Mouse (Mus musculus) layer of hippocampus, postnatal 10 days (tissue): ENCODE data around the gene Olfr159. TPM values are rescaled to one million over a fixed set of nuclear protein-coding genes. Genes with fewer than 3 reads are reported as not detected.

Experiments used
- DNase-seq, 2 experiments: peaks; one replicate each; pipeline ENCODE4 v3.0.0; 2021; ENCODE audit warnings: low spot score in 2 of 2
- total RNA-seq, 2 experiments: library from RNA; stranded (reverse); gene quantifications; 2 replicates each; pipeline ENCODE4 v1.2.3; 2021

The Olfr159 gene
- total RNA-seq, 2 experiments from 2014 or later = not detected

DNA sequence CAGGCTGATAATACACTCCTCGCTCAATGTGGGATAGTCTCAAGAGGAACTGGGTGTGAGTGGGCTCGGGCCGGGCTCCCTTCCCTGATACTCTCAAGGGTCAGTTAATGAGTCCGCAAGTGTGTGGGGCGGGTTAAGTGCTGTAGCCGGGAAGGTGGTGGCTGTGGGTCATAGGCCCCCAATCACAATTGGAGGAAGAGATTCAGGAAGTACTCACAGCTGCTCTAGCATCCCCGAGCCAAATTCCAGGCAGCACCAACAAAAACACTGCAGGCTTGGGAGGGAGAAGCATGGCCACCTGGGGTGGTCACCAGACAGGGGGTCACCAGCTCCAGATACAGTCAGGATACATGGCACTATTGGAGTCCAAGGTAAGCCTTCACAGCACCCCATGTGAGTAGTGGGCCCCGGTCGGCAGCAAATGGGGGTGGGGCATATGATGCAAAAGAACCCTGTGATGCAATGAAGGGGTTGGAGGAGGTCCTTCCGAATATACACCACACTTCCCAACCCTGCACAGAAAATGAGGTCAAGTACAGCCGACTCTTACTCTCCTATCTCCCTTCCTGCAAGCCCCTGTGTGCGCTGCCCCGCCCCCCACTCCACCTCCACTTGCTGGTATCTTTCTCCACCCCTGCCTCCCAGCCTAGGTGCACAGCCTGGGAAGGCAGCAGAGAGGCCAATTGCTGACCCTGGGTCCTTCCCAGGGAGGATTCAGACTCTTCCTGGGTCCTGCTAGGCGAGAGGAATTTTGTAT, 40.8 kb downstream of the Olfr159 start, which contains the start of gene Spaar:
Spaar (plus strand) TSS at position 241 of the 757 bp plus-strand sequence.
- no peak for DNase-seq

DNA sequence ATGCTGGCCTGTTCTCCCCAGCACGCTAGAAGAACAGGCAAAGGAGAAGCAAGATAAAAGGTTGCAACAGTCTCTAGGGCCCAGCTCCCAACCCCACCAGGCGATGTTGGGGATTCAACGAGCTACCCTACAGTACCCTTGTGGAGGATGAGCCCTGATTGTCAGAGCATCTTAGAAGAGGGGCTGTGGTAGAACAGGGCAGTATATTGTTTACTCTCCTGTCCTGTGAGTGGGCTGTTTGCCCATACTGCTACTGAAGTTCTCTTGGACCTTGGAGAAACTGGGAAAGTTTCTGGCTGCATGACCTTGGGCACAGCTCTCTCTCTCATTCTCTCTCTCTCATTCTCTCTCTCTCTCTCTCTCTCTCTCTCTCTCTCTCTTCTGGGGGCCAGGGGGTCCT, 41.7 kb downstream of the Olfr159 start:
- DNase-seq = no peak

DNA sequence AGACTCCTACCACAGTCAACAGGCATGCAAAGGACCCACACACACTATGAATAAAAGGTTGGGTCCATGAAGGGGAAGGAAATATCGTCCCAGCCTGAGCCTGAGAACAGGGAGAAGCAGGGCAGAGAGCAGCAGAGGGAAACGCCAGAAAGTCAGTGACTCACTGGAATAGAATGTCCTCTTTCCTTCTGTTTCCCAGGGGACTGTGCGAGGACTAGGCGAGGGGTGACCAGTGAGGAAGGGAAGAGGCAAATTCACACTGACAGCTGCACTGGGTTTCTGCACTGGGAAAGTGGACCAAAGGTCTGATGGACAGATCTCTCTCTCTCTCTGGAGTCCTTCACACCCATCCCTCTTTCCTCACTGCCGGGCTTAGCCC, 42.2 kb downstream of the Olfr159 start:
- no peak for DNase-seq

DNA sequence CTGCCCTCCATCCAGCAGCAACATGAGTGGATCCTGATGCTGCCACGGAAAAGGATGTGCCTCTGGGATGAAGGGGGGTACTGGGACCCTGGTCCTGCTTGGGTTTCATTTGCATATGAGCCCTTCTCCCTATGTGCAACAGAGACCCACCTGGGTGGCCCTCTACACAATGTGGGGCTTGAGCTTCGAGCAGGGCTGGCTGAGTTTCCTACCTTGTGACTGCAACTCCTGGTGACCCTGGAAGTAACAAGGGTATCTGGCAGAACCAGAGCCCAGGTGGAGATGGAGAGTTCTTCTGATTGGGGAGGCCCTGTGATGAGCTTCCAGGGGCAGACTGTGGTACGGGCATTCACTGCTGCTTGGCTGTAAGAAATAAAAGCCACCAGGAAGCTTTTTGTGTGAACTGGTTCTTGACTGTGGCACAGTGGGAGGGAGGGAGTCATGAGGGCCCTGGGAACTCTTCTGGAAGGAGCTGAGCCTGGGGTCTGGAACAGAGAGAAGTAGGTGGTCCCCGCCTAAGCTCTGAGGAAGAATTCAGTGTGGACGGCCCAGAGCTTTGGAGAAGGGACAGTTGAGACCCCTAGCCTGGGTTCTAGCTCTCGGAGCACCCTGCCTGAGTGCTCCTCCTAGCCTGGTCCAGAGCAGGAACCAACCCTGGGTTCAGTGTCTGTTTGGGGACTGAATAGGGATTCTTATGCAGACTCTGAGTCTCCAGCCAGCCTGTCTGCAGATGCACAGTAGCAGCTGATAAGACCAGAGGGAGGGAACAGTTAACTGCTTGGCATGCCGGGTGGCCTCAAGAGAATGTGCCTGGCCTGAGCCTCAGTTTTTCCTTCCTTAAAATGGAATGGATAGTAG, 42.9 kb downstream of the Olfr159 start:
- DNase-seq = no peak

DNA sequence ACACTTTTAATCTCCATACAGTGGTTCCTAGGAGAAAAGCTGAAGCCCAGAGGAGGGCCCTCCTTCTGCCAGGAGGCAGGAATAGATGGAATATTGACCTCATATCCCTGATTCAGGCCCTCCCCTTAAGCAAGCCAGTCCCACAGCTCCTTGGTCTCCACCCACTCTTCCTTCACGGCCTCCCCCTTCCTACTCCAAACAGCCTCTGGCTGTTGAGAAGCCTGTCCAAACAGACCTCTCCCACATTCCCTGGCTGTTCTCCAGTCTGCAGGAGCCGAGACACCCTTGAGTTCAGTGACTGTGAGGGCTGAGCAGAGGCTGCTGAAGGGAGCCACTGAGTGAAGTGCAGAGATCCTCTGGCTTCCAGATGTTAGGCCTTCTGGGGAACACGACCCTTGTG, 43.8 kb downstream of the Olfr159 start, which contains the start of gene Hrct1:
Hrct1 (plus strand) TSS at position 194 of the 400 bp plus-strand sequence.
- no peak for DNase-seq

DNA sequence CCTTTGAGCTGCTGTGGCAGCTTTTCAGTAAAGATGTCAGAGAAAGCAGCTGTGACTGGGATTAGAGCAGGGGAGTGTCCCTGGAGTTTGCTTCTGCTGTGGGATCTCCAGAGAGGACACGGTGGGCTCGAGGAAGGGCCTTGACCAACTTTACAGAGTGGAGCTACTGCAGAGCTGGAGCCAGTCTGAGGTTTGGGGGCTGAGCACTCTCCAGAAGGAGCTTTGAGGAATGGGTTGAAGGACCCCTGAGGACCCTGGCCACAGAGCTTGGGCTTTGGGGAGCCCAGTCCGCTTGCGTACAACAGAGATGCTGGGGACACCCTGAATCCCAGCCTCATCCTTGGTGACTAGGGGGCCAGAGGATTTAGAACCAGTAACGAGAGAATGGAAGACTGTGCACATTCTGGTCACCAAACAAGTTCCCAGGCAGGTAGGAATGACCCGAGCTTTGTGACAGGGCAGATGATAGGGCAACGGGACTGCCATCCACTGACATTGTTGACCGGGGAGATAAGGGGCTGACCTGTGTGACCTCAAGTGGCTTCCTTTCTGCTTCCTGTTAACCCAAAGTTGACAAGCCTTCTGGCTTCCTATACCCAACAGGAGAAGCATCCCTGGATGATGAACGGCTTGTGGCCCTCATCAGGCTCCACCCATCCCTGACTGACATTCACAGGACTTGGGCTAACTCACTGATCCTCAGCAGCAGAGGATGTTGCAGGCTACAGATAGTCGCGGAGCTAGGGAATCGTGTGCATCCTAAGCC, 44.4 kb downstream of the Olfr159 start:
- DNase-seq = no peak

DNA sequence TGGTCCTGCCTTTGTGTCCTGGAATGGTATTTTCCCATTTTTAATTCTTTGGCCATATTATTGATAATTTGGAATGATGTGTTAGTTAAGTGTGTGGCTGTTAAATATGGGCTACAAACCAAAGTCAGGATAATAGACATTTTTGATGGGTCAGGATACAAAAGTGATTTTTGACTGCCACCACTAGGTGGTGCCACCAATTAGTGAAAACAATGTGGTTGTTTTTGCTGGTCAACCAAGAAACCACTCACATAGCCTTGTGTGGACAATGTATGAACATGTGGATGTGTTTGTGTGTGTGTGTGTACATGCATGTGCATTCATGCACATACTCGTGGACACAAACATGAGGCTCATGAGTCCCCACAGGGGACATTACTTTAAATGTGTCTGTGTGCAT, 46.0 kb downstream of the Olfr159 start:
- peak; percentile 36 to 50 for DNase-seq

DNA sequence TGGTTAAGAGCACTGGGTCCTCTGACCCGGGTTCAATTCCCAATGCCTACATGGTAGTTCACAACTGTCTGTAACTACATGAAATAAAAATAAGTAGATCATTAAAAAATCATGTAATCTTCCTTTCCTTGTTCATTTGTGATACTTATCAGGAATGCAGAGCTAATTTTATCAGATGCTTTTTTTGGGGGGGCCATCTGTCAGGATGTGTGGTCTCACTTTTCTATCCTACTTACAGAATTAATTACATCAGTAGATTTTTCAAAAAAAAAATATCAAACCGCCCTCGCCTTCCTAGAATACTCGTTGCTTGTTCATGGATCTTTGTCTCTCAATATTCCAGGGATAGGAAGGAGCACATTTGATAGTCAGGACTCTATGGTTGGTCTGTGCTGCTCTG, 48.6 kb downstream of the Olfr159 start:
- no peak for DNase-seq

DNA sequence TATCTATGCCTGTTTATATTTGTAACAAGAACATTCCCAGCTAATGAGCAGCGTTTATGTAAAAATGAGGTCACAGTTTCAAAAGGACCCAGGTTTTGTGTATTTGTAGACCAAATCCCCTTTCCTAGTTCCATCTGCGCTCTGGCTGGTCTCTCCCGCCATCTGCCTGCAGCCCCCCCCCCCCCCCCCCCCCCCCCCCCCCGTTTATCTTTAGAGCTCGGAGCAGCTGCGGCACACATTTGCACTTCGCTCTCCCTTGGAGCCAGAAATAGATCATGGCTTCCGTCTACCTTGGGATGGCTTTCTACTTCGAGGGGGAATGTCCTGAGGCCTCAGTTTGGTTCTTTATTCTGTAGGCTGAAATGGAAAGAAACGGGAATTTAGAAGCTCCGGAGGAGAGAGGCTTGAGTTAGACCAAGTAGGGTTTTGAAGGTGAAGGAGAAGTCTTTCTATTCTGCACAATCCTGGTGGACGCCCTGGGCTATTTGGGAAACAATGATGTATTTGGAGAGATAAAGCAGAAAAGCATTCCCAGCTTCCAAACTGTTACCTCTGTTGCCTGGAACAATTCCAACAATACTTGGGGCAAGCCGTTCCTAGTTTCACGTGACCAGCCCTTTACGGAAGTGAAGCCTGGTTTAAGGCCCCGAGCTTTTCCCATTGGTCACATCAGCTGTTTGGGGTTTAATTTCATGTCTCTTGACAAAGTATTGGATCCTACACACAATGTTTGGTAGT, 50.1 kb downstream of the Olfr159 start:
- no peak for DNase-seq

Other genes with a start within 250 kb of the Olfr159 start
- 1 to 10 TPM; 5.0 to 7.4 TPM for gene Tpm2, start 247.2 kb downstream of the Olfr159 start, total RNA-seq
- gene Creb3, start 208.7 kb downstream of the Olfr159 start, total RNA-seq = 10 to 100 TPM; 65.9 to 75.4 TPM
- gene Tln1, start 208.3 kb downstream of the Olfr159 start, total RNA-seq = 10 to 100 TPM; 54.4 to 69.7 TPM
- gene Rgp1, start 192.3 kb downstream of the Olfr159 start, total RNA-seq = 10 to 100 TPM; 46.2 to 53.6 TPM
- gene Gba2, start 192.1 kb downstream of the Olfr159 start, total RNA-seq = 10 to 100 TPM; 56.8 to 57.7 TPM
- not detected for gene Msmp, start 186.5 kb downstream of the Olfr159 start, total RNA-seq
- 10 to 100 TPM; 47.8 to 49.0 TPM for gene Npr2, start 139.1 kb downstream of the Olfr159 start, total RNA-seq
- gene Spag8, start 117.4 kb downstream of the Olfr159 start, total RNA-seq = 1 to 10 TPM; 2.1 to 2.3 TPM
- gene Hint2, start 114.5 kb downstream of the Olfr159 start, total RNA-seq = 10 to 100 TPM; 30.9 to 34.0 TPM
- gene Tmem8b, start 102.0 kb downstream of the Olfr159 start, total RNA-seq = 10 to 100 TPM; 49.4 to 50.5 TPM
- 1 to 10 TPM in 1 of 2 experiments, under 1 TPM in 1; 0.53 to 1.0 TPM for gene Fam221b, start 101.9 kb downstream of the Olfr159 start, total RNA-seq
- not detected for gene Olfr70, start 70.2 kb downstream of the Olfr159 start, total RNA-seq
- not detected for gene Olfr71, start 60.8 kb downstream of the Olfr159 start, total RNA-seq
- gene Hrct1, start 43.8 kb downstream of the Olfr159 start, total RNA-seq = under 1 TPM; 0.45 to 0.48 TPM
- under 1 TPM; 0.39 to 0.40 TPM for gene Spaar, start 41.0 kb downstream of the Olfr159 start, total RNA-seq
- not detected for gene Olfr156, start 52.9 kb upstream of the Olfr159 start, total RNA-seq
- gene Olfr157, start 69.2 kb upstream of the Olfr159 start, total RNA-seq = not detected
- gene Olfr155, start 80.6 kb upstream of the Olfr159 start, total RNA-seq = not detected
- 1 to 10 TPM; 5.0 to 7.2 TPM for gene Reck, start 104.5 kb upstream of the Olfr159 start, total RNA-seq
- 1 to 10 TPM; 1.9 to 2.4 TPM for gene Glipr2, start 186.4 kb upstream of the Olfr159 start, total RNA-seq
- not detected for gene Ccin, start 212.5 kb upstream of the Olfr159 start, total RNA-seq
- gene Clta, start 233.4 kb upstream of the Olfr159 start, total RNA-seq = 100 to 1,000 TPM; 325 to 347 TPM